Mouse (Mus musculus) adrenal gland, postnatal 0 days (tissue): Measurements from ENCODE around the gene Ccz1. TPM values are rescaled to one million over a fixed set of nuclear protein-coding genes. Genes with fewer than 3 reads are reported as not detected.

ENCODE experiments used
- polyA plus RNA-seq: library from polyadenylated mRNA; unstranded; fragments of >200 nt; fragmentation: Nextera tagmentation; extraction: Ambion mirVana; gene quantifications from 2 replicates; pipeline ENCODE4 v1.2.1, GENCODE M21; 2015

Gene Ccz1
- 56.7 and 92.8 TPM in 2 replicates for polyA plus RNA-seq

GRCm38 (mm10) chr5:144014551-144015311 is at the start of gene Ccz1:
Gene Ccz1 (minus strand): TSS chr5:144014877.

GRCm38 (mm10) chr5:144026620-144027263 is 12.1 kb upstream of the Ccz1 start, which contains the start of gene Ocm:
Gene Ocm (minus strand): TSS chr5:144026670.

Other genes starting within 250 kb of the Ccz1 start
- gene Eif2ak1, start 197.1 kb downstream of the Ccz1 start, polyA plus RNA-seq = 21.4 and 30.9 TPM in 2 replicates
- gene Ankrd61, start 117.2 kb downstream of the Ccz1 start, polyA plus RNA-seq = 0.06 and 0.12 TPM in 2 replicates
- 51.4 and 57.8 TPM in 2 replicates for gene Aimp2, start 105.0 kb downstream of the Ccz1 start, polyA plus RNA-seq
- 10.6 and 17.7 TPM in 2 replicates for gene Pms2, start 104.9 kb downstream of the Ccz1 start, polyA plus RNA-seq
- 0.46 TPM in 1 of 2 replicates, not detected in the other for gene Gm42421, start 86.7 kb downstream of the Ccz1 start, polyA plus RNA-seq
- 0.85 and 1.7 TPM in 2 replicates for gene Rsph10b, start 81.8 kb downstream of the Ccz1 start, polyA plus RNA-seq
- gene Ocm, start 11.8 kb upstream of the Ccz1 start, polyA plus RNA-seq = 0.35 TPM in 1 of 2 replicates, not detected in the other
- gene Lmtk2, start 85.6 kb upstream of the Ccz1 start, polyA plus RNA-seq = 2.1 and 3.1 TPM in 2 replicates
- 0.30 and 0.63 TPM in 2 replicates for gene Bhlha15, start 175.4 kb upstream of the Ccz1 start, polyA plus RNA-seq
- 13.5 and 25.7 TPM in 2 replicates for gene Tecpr1, start 208.7 kb upstream of the Ccz1 start, polyA plus RNA-seq
- 222 and 239 TPM in 2 replicates for gene Bri3, start 229.6 kb upstream of the Ccz1 start, polyA plus RNA-seq